Mouse (Mus musculus) midbrain, postnatal 0 days (tissue): Measurements from ENCODE around the gene Dyrk1a. TPM values are rescaled to one million over a fixed set of nuclear protein-coding genes. Genes with fewer than 3 reads are reported as not detected.
A peak's percentile ranks its signal among the peaks of the same experiment; 100 is the strongest.

Experiments
- ATAC-seq: fragments of 200-750 bp; cut with Nextera tagmentation; 2 replicates; pipeline ENCODE4 v1.8.0; 2017; ENCODE audit warnings: moderate number of reproducible peaks, mild to moderate bottlenecking, moderate TSS enrichment, moderate library complexity; ENCODE audit not compliant: low FRiP score
- DNase-seq: peaks from one replicate; pipeline ENCODE4 v3.0.0-alpha.2; 2015; ENCODE audit warnings: low spot score
- H3K27ac ChIP-seq: fragments of 300-500 bp; sonication (generic); 2 replicates; pipeline ENCODE4 v1.5.1; 2014; ENCODE audit warnings: low read depth, mild to moderate bottlenecking, low read length, mixed read lengths
- H3K27me3 ChIP-seq: fragments of 300-500 bp; sonication (generic); 2 replicates; pipeline ENCODE4 v1.6.1; 2014; ENCODE audit warnings: low read length, control low read depth, mixed read lengths; ENCODE audit not compliant: insufficient read depth
- H3K36me3 ChIP-seq: fragments of 300-500 bp; sonication (generic); 2 replicates; pipeline ENCODE4 v1.6.1; 2014; ENCODE audit warnings: low read length, control low read depth, mixed read lengths; ENCODE audit not compliant: insufficient read depth
- H3K4me1 ChIP-seq: fragments of 300-500 bp; sonication (generic); 2 replicates; pipeline ENCODE4 v1.6.1; 2014; ENCODE audit warnings: mild to moderate bottlenecking, control low read depth, antibody characterized with exemption, low read length, mixed read lengths; ENCODE audit not compliant: insufficient read depth
- H3K4me2 ChIP-seq: fragments of 300-500 bp; sonication (generic); 2 replicates; pipeline ENCODE4 v1.6.1; 2014; ENCODE audit warnings: low read depth, mild to moderate bottlenecking, low read length, mixed read lengths; ENCODE audit not compliant: poor library complexity, severe bottlenecking
- H3K4me3 ChIP-seq: fragments of 300-500 bp; sonication (generic); 2 replicates; pipeline ENCODE4 v1.5.1; 2014; ENCODE audit warnings: low read depth, mild to moderate bottlenecking, low read length, moderate library complexity
- H3K9ac ChIP-seq: fragments of 300-500 bp; sonication (generic); replicated peaks from 2 replicates; pipeline ENCODE4 v1.6.1; 2014; ENCODE audit warnings: mild to moderate bottlenecking, low read length, moderate library complexity, mixed read lengths; ENCODE audit not compliant: poor library complexity, severe bottlenecking
- H3K9me3 ChIP-seq: fragments of 300-500 bp; sonication (generic); 2 replicates; pipeline ENCODE4 v1.6.1; 2016; ENCODE audit warnings: low read length, control low read depth
- CTCF ChIP-seq: IDR thresholded peaks from 2 replicates; pipeline ENCODE4 v1.5.1; 2016; ENCODE audit warnings: antibody characterized with exemption, mild to moderate bottlenecking
- WGBS: fragments of 180-500 bp; shearing (Covaris S2); extraction: QIAGEN DNeasy Blood & Tissue Kit; methylation state at CpG from one replicate; pipeline ENCODE4 v1.1.7; 2014; 5-methylcytosine and 5-hydroxymethylcytosine counted together
- polyA plus RNA-seq: library from polyadenylated mRNA; unstranded; fragments of >200 nt; fragmentation: Nextera tagmentation; extraction: Ambion mirVana; gene quantifications from 2 replicates; pipeline ENCODE4 v1.2.1, GENCODE M21; 2015
- total RNA-seq: library from RNA; depleted of rRNA; stranded (reverse); fragments of >200 nt; gene quantifications from 2 replicates; pipeline ENCODE4 v1.2.3, GENCODE M21; 2014

Gene Dyrk1a
- total and polyA plus RNA-seq, 2 experiments from 2014 or later = 13.7 to 94.2 TPM

DNA sequence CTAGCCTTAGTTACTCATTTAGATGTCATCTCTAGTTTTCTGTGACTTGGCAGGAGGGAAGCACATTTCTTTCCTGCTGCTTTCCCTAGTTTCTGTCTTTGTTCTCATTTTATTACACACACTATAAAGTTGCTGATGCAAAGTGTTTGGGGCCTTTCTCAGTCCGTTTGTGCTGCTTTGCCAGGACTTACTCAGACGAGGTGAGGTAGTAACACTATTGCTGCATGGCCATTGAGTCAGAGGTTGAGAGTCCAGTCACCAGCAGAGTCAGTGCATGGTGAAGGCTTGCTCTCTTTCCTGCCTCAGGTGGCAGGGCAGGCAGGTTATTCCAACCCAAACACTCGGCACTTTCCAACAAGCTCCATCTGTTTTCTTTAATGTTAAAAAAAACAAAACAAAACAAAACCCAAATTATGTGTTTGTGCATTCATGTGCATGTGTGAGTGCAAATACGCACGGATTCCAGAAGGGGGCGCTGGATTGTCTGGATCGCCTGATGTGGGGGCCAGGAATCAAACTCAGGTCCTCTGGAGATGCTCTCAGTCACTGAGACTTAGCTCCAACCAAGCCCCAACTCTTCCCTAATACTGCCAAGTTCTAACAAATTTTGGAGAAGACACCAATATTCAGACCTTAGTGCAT lies 16.7 kb downstream of the Dyrk1a start:
- no peak overlapping the region for H3K27ac ChIP-seq
- TF ChIP-seq CTCF = peak; percentile 36
- DNase-seq (no peak), ATAC-seq (no peak)
- no peaks in the 10 kb centered on the region for H3K27me3 ChIP-seq
- H3K4me3 ChIP-seq = no peak overlapping the region
- peaks cover 7% of the 10 kb centered on the region for H3K4me1 ChIP-seq
- H3K9ac ChIP-seq = no peak overlapping the region
- no peak overlapping the region for H3K4me2 ChIP-seq
- H3K36me3 ChIP-seq = no peaks in the 10 kb centered on the region
- no peaks in the 10 kb centered on the region for H3K9me3 ChIP-seq
- 66% methylated on average over 7 of the region's 7 CpGs for WGBS

DNA sequence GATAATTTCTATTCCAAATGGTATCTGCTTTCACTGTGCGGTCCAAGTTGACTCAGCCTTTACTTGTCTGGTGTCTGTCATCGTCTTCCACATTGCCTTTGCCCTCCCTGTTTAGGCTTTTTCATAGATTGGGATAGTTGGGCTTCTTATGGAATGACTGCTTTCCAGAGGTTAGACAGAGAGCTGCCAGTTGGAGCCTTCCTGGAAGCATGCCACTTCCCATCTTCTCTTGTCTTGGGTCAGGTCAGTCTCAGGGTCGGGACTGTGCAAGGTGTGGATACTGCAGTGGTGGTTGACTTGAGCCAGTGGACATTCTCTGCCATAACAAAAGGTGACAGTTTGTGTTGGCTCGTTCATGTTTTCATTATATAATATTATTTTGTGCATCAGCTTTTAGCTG lies 17.7 kb downstream of the Dyrk1a start:
- no peaks in the 10 kb centered on the region for H3K36me3 ChIP-seq
- TF ChIP-seq CTCF = no peak
- no peak overlapping the region for H3K9ac ChIP-seq
- H3K9me3 ChIP-seq = no peaks in the 10 kb centered on the region
- H3K4me3 ChIP-seq = no peak overlapping the region
- WGBS = 85% methylated on average over 4 of the region's 4 CpGs
- no peak overlapping the region for H3K27ac ChIP-seq
- H3K4me2 ChIP-seq = no peak overlapping the region
- ATAC-seq (no peak), DNase-seq (no peak)
- H3K4me1 ChIP-seq = peaks cover 7% of the 10 kb centered on the region
- no peaks in the 10 kb centered on the region for H3K27me3 ChIP-seq

DNA sequence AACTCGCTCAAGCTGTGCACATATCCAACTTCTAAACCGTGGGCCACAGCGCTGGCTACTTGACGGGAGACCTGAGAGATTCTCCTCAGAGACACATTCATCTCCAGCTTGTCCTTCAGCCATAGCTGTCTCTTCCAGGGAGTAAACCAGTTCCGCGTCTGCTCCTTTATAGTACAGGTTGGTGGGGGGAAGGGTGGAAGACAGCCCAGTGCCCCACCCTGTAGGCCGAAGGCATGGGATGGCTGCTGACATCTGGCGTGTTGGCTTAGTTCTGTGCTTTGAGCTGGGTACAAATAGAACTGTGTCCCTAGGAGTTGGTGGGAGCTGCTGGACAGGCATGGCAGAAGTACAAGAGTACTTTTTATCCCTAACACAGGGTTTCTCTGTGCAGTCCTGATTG lies 18.4 kb downstream of the Dyrk1a start:
- no peak overlapping the region for H3K9ac ChIP-seq
- no peaks in the 10 kb centered on the region for H3K27me3 ChIP-seq
- no peaks in the 10 kb centered on the region for H3K36me3 ChIP-seq
- no peak for TF ChIP-seq CTCF
- no peak overlapping the region for H3K4me3 ChIP-seq
- no peak for ATAC-seq
- no peaks in the 10 kb centered on the region for H3K9me3 ChIP-seq
- H3K4me1 ChIP-seq = peaks cover 7% of the 10 kb centered on the region
- H3K4me2 ChIP-seq = no peak overlapping the region
- whole genome bisulfite sequencing = 72% methylated on average over 8 of the region's 8 CpGs
- H3K27ac ChIP-seq = no peak overlapping the region
- peak; percentile 33 for DNase-seq

DNA sequence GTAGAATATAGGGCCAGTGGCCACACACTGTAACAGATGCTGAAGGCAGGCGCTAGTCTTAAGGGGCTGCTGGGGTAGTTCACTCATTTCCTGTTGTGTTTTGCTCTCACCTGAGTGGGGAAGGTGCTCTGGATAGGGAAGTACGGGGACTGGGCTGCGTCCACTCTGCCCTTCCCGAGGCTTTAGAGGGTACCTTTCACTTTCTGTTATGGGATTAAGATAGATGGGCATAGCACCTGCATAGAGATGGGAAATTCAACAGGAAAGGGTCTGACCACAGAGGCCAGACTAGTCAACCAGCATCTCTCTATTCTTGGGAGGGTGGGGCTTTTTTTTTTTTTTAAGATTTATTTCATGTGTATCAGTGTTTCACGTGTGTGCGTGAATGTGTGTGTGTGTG lies 19.2 kb downstream of the Dyrk1a start:
- Histone ChIP-seq H3K4me1 (peaks cover 7% of the 10 kb centered on the region), H3K36me3 (no peaks in the 10 kb centered on the region), H3K4me2 (no peak overlapping the region), H3K4me3 (no peak overlapping the region), H3K27me3 (no peaks in the 10 kb centered on the region), H3K9ac (no peak overlapping the region), H3K9me3 (no peaks in the 10 kb centered on the region), H3K27ac (no peak overlapping the region)
- WGBS = 91% methylated on average over 6 of the region's 6 CpGs
- no peak for ATAC-seq
- no peak for DNase-seq
- no peak for TF ChIP-seq CTCF

DNA sequence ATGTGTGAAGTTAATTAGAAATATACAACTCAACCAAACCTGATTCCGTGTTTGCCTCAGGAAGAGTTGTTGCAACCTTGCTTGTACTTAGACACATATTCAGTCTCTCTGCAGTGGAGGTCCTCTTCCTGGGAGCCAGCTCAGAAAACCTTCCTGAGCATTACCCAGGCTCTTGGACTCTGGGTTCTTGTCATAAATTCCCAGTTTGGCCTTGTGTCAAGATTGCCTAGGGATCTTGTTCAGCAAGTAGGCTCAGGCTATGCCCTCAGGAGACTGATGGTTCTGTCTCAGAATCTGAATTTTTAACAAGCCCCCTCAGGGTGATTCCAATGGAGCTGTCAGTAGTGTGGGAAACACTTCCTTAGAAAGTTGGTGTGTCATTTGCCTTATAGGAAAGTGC lies 19.8 kb downstream of the Dyrk1a start:
- Histone ChIP-seq H3K9me3 (no peaks in the 10 kb centered on the region), H3K4me1 (peaks cover 7% of the 10 kb centered on the region), H3K27ac (no peak overlapping the region), H3K4me2 (no peak overlapping the region), H3K36me3 (no peaks in the 10 kb centered on the region), H3K4me3 (no peak overlapping the region), H3K27me3 (no peaks in the 10 kb centered on the region), H3K9ac (no peak overlapping the region)
- DNase-seq = no peak
- no peak for TF ChIP-seq CTCF
- ATAC-seq = no peak
- 89% methylated on average over 1 of the region's 1 CpGs for WGBS

DNA sequence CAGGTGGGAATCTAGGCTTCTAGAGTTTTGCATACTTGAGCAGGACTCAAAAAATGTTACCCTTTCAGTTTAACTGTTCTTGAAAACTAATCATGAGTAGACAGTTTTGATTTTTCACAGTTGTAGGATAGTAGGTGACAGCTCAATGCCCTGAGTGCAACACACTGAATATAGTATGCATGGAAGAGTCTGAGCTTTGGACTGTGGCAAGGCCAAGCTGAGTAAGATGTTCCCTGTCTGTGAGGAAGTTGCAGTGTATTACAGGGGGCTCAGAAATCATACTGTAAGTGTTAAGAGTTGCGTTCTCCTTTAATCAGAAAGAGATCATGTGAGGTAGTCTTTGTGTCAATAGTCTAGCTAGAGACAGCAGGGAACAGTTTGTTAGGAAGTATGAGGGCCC lies 20.4 kb downstream of the Dyrk1a start:
- no peaks in the 10 kb centered on the region for H3K36me3 ChIP-seq
- no peak overlapping the region for H3K4me3 ChIP-seq
- H3K27me3 ChIP-seq = no peaks in the 10 kb centered on the region
- H3K9ac ChIP-seq = no peak overlapping the region
- no peak overlapping the region for H3K27ac ChIP-seq
- WGBS = 83% methylated on average over 1 of the region's 1 CpGs
- no peaks in the 10 kb centered on the region for H3K9me3 ChIP-seq
- H3K4me1 ChIP-seq = peaks cover 7% of the 10 kb centered on the region
- no peak for TF ChIP-seq CTCF
- no peak for ATAC-seq
- H3K4me2 ChIP-seq = no peak overlapping the region
- no peak for DNase-seq
